Mouse (Mus musculus): ENCODE data around the gene Bicra. TPM values are rescaled to one million over a fixed set of nuclear protein-coding genes. Genes with fewer than 3 reads are reported as not detected.
A peak's percentile ranks its signal among the peaks of the same experiment; 100 is the strongest.

Gene Bicra
- polyA plus RNA-seq, 1 experiment from 2014 or later, result 11.6 TPM

GRCm38 (mm10) chr7:15966489-15966888, 81.2 kb downstream of the Bicra start:
- Histone ChIP-seq H3K9me3 (ENCODE audit: control insufficient read depth, low read length) (no peaks in the 10 kb centered on the region), H3K4me1 (replicated peaks; ENCODE audit: control insufficient read depth, insufficient read depth, low read length) (no peaks in the 10 kb centered on the region), H3K9ac (ENCODE audit: low read length) (no peak overlapping the region), H3K27ac (ENCODE audit: low read depth, low read length) (no peak overlapping the region), H3K4me2 (ENCODE audit: low read depth, low read length, severe bottlenecking) (no peak overlapping the region), H3K4me3 (ENCODE audit: low read depth, low read length) (no peak overlapping the region), H3K27me3 (ENCODE audit: control insufficient read depth, insufficient read depth, low read length) (no peaks in the 10 kb centered on the region), H3K36me3 (ENCODE audit: control insufficient read depth, insufficient read depth, low read length) (no peaks in the 10 kb centered on the region)
- no peak for ATAC-seq (replicated peaks; ENCODE audit: low FRiP score)
- 74% methylated on average over 3 of the region's 3 CpGs for WGBS
- no peak for DNase-seq (ENCODE audit: low spot score)

GRCm38 (mm10) chr7:15963798-15964652, 83.7 kb downstream of the Bicra start:
- no peaks in the 10 kb centered on the region for H3K36me3 ChIP-seq (ENCODE audit: control insufficient read depth, insufficient read depth, low read length)
- no peak overlapping the region for H3K4me2 ChIP-seq (ENCODE audit: low read depth, low read length, severe bottlenecking)
- H3K9ac ChIP-seq (ENCODE audit: low read length), result no peak overlapping the region
- 87% methylated on average over 32 of the region's 32 CpGs for WGBS
- no peak for ATAC-seq (replicated peaks; ENCODE audit: low FRiP score)
- no peaks in the 10 kb centered on the region for H3K9me3 ChIP-seq (ENCODE audit: control insufficient read depth, low read length)
- H3K4me1 ChIP-seq (replicated peaks; ENCODE audit: control insufficient read depth, insufficient read depth, low read length), result no peaks in the 10 kb centered on the region
- no peak for DNase-seq (ENCODE audit: low spot score)
- no peak overlapping the region for H3K4me3 ChIP-seq (ENCODE audit: low read depth, low read length)
- no peak overlapping the region for H3K27ac ChIP-seq (ENCODE audit: low read depth, low read length)
- H3K27me3 ChIP-seq (ENCODE audit: control insufficient read depth, insufficient read depth, low read length), result no peaks in the 10 kb centered on the region

GRCm38 (mm10) chr7:15962311-15963288, 85.1 kb downstream of the Bicra start:
- ATAC-seq (replicated peaks; ENCODE audit: low FRiP score) (no peak), DNase-seq (ENCODE audit: low spot score) (no peak)
- 37% methylated on average over 12 of the region's 12 CpGs for WGBS
- H3K36me3 ChIP-seq (ENCODE audit: control insufficient read depth, insufficient read depth, low read length), result no peaks in the 10 kb centered on the region
- no peaks in the 10 kb centered on the region for H3K9me3 ChIP-seq (ENCODE audit: control insufficient read depth, low read length)
- H3K27ac ChIP-seq (ENCODE audit: low read depth, low read length), result no peak overlapping the region
- H3K4me3 ChIP-seq (ENCODE audit: low read depth, low read length), result no peak overlapping the region
- no peaks in the 10 kb centered on the region for H3K4me1 ChIP-seq (replicated peaks; ENCODE audit: control insufficient read depth, insufficient read depth, low read length)
- H3K27me3 ChIP-seq (ENCODE audit: control insufficient read depth, insufficient read depth, low read length), result no peaks in the 10 kb centered on the region
- no peak overlapping the region for H3K9ac ChIP-seq (ENCODE audit: low read length)
- H3K4me2 ChIP-seq (ENCODE audit: low read depth, low read length, severe bottlenecking), result no peak overlapping the region

- 87% methylated on average over 7 of the region's 7 CpGs for WGBS
- Histone ChIP-seq H3K4me2 (ENCODE audit: low read depth, low read length, severe bottlenecking) (no peak overlapping the region), H3K9me3 (ENCODE audit: control insufficient read depth, low read length) (no peaks in the 10 kb centered on the region), H3K9ac (ENCODE audit: low read length) (no peak overlapping the region), H3K4me1 (replicated peaks; ENCODE audit: control insufficient read depth, insufficient read depth, low read length) (no peaks in the 10 kb centered on the region), H3K36me3 (ENCODE audit: control insufficient read depth, insufficient read depth, low read length) (no peaks in the 10 kb centered on the region), H3K27me3 (ENCODE audit: control insufficient read depth, insufficient read depth, low read length) (no peaks in the 10 kb centered on the region), H3K27ac (ENCODE audit: low read depth, low read length) (no peak overlapping the region), H3K4me3 (ENCODE audit: low read depth, low read length) (no peak overlapping the region)
- DNase-seq (ENCODE audit: low spot score) (no peak), ATAC-seq (replicated peaks; ENCODE audit: low FRiP score) (no peak)
Observed at GRCm38 (mm10) chr7:15961798-15962197, 85.9 kb downstream of the Bicra start.

GRCm38 (mm10) chr7:15961239-15961638, 86.5 kb downstream of the Bicra start:
- Histone ChIP-seq H3K4me1 (replicated peaks; ENCODE audit: control insufficient read depth, insufficient read depth, low read length) (no peaks in the 10 kb centered on the region), H3K9me3 (ENCODE audit: control insufficient read depth, low read length) (no peaks in the 10 kb centered on the region), H3K27ac (ENCODE audit: low read depth, low read length) (no peak overlapping the region), H3K36me3 (ENCODE audit: control insufficient read depth, insufficient read depth, low read length) (no peaks in the 10 kb centered on the region), H3K4me3 (ENCODE audit: low read depth, low read length) (no peak overlapping the region), H3K9ac (ENCODE audit: low read length) (no peak overlapping the region), H3K4me2 (ENCODE audit: low read depth, low read length, severe bottlenecking) (no peak overlapping the region), H3K27me3 (ENCODE audit: control insufficient read depth, insufficient read depth, low read length) (no peaks in the 10 kb centered on the region)
- 70% methylated on average over 4 of the region's 4 CpGs for WGBS
- no peak for DNase-seq (ENCODE audit: low spot score)
- no peak for ATAC-seq (replicated peaks; ENCODE audit: low FRiP score)

GRCm38 (mm10) chr7:15960691-15961090, 87.0 kb downstream of the Bicra start:
- WGBS, result 48% methylated on average over 4 of the region's 4 CpGs
- DNase-seq (ENCODE audit: low spot score) (no peak), ATAC-seq (replicated peaks; ENCODE audit: low FRiP score) (no peak)
- Histone ChIP-seq H3K9ac (ENCODE audit: low read length) (no peak overlapping the region), H3K4me3 (ENCODE audit: low read depth, low read length) (no peak overlapping the region), H3K27ac (ENCODE audit: low read depth, low read length) (no peak overlapping the region), H3K9me3 (ENCODE audit: control insufficient read depth, low read length) (no peaks in the 10 kb centered on the region), H3K4me2 (ENCODE audit: low read depth, low read length, severe bottlenecking) (no peak overlapping the region), H3K4me1 (replicated peaks; ENCODE audit: control insufficient read depth, insufficient read depth, low read length) (no peaks in the 10 kb centered on the region), H3K36me3 (ENCODE audit: control insufficient read depth, insufficient read depth, low read length) (no peaks in the 10 kb centered on the region), H3K27me3 (ENCODE audit: control insufficient read depth, insufficient read depth, low read length) (no peaks in the 10 kb centered on the region)

- H3K27ac ChIP-seq (ENCODE audit: low read depth, low read length), result no peak overlapping the region
- no peak for ATAC-seq (replicated peaks; ENCODE audit: low FRiP score)
- WGBS, result 82% methylated on average over 5 of the region's 5 CpGs
Observed at GRCm38 (mm10) chr7:15956143-15956542, 91.6 kb downstream of the Bicra start.

GRCm38 (mm10) chr7:15955509-15955908, 92.2 kb downstream of the Bicra start:
- peak overlapping the region; percentile 22; the same call in 1 of the 2 replicates for H3K4me3 ChIP-seq (ENCODE audit: low read depth, low read length)
- H3K4me2 ChIP-seq (ENCODE audit: low read depth, low read length, severe bottlenecking), result peak overlapping the region; percentile 45
- DNase-seq (ENCODE audit: low spot score) (no peak), ATAC-seq (replicated peaks; ENCODE audit: low FRiP score) (no peak)
- H3K9ac ChIP-seq (ENCODE audit: low read length), result peak overlapping the region; percentile 48
- H3K36me3 ChIP-seq (ENCODE audit: control insufficient read depth, insufficient read depth, low read length), result no peaks in the 10 kb centered on the region
- no peaks in the 10 kb centered on the region; the same call in 1 of the 2 replicates for H3K9me3 ChIP-seq (ENCODE audit: control insufficient read depth, low read length)
- 17% methylated on average over 7 of the region's 7 CpGs for WGBS
- H3K4me1 ChIP-seq (replicated peaks; ENCODE audit: control insufficient read depth, insufficient read depth, low read length), result no peaks in the 10 kb centered on the region
- H3K27ac ChIP-seq (ENCODE audit: low read depth, low read length), result no peak overlapping the region
- no peaks in the 10 kb centered on the region for H3K27me3 ChIP-seq (ENCODE audit: control insufficient read depth, insufficient read depth, low read length)

More at GRCm38 (mm10) chr7:15956143-15956542, 91.6 kb downstream of the Bicra start:
- H3K27me3 ChIP-seq (ENCODE audit: control insufficient read depth, insufficient read depth, low read length), result no peaks in the 10 kb centered on the region
- no peak overlapping the region for H3K9ac ChIP-seq (ENCODE audit: low read length)
- no peak for DNase-seq (ENCODE audit: low spot score)
- no peaks in the 10 kb centered on the region; the same call in 1 of the 2 replicates for H3K9me3 ChIP-seq (ENCODE audit: control insufficient read depth, low read length)
- H3K36me3 ChIP-seq (ENCODE audit: control insufficient read depth, insufficient read depth, low read length), result no peaks in the 10 kb centered on the region
- H3K4me3 ChIP-seq (ENCODE audit: low read depth, low read length), result no peak overlapping the region
- no peaks in the 10 kb centered on the region for H3K4me1 ChIP-seq (replicated peaks; ENCODE audit: control insufficient read depth, insufficient read depth, low read length)
- no peak overlapping the region for H3K4me2 ChIP-seq (ENCODE audit: low read depth, low read length, severe bottlenecking)

All from forebrain, embryonic 11.5 days (tissue).